Mouse (Mus musculus): ENCODE measurements at regions not wholly inside any gene's neighbourhood (a gene's known extent, or its start where the extent isn't known, plus 50 kb on each side); places are given as distances from the start of the nearest gene placed in this dataset.

DNA sequence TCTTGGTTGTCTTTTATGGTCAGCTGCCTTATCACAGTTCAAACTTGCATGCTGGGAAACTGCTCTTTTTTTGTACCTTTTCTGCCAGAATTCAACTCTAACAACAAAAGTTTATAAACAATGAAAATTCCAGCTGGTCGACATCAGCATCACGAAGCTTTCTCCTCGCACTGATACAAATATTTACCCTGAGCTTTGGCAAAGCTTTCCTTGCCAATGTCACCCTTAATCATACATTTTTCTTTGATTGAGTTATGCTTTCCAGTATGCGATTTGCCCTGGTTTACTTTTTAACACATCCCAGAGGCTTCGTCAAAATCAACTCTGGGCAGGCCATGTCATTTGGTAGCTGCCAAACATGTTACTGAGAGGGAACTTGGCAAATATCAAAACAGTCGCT, 1333.5 kb upstream of the Zeb2 start:
- H3K9me3 ChIP-seq (ENCODE audit: control insufficient read depth, low read length): no peaks in the 10 kb centered on the region
- H3K27ac ChIP-seq (ENCODE audit: low read depth): no peak overlapping the region
- H3K4me3 ChIP-seq (ENCODE audit: low read depth, low read length): no peak overlapping the region
- H3K9ac ChIP-seq (ENCODE audit: low read length): no peak overlapping the region
- no peaks in the 10 kb centered on the region for H3K27me3 ChIP-seq (replicated peaks; ENCODE audit: control insufficient read depth, insufficient read depth, low read length)
- no peak overlapping the region for H3K4me2 ChIP-seq (ENCODE audit: low read length)
- 32% methylated on average over 6 of the region's 6 CpGs for WGBS
- DNase-seq (ENCODE audit: low spot score) (no peak), ATAC-seq (replicated peaks; ENCODE audit: low FRiP score, low TSS enrichment, low read depth) (no peak)
- 0 out of 2 replicates have a peak, but pooled peaks cover 4% of the 10 kb centered on the region for H3K4me1 ChIP-seq (replicated peaks; ENCODE audit: control insufficient read depth, insufficient read depth, low read length)
- H3K36me3 ChIP-seq (ENCODE audit: control insufficient read depth, insufficient read depth, low read length): no peaks in the 10 kb centered on the region

DNA sequence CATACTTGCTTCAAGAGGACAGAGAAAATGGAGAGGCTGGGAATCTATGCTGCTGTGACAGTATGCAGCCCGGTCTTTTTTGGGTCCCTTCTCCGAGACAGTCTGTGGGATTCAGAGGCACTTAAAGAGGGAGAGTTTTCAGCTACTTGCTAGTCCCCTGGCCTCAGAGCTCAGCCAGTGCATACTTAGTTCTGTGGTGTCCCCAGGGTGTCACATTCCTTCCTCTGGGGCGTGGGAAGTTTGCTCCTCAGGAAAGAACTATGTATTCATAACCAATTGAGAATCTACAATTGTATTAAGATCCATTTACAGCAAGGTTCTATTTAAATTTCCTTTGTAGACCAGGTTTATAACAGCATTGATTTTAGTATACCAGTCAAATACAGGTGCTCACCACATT, 1328.1 kb upstream of the Zeb2 start:
- no peaks in the 10 kb centered on the region for H3K36me3 ChIP-seq (ENCODE audit: control insufficient read depth, insufficient read depth, low read length)
- 77% methylated on average over 3 of the region's 3 CpGs for WGBS
- ATAC-seq (replicated peaks; ENCODE audit: low FRiP score, low TSS enrichment, low read depth) (no peak), DNase-seq (ENCODE audit: low spot score) (no peak)
- H3K9ac ChIP-seq (ENCODE audit: low read length): no peak overlapping the region
- H3K4me2 ChIP-seq (ENCODE audit: low read length): no peak overlapping the region
- H3K4me3 ChIP-seq (ENCODE audit: low read depth, low read length): no peak overlapping the region
- no peaks in the 10 kb centered on the region for H3K27me3 ChIP-seq (replicated peaks; ENCODE audit: control insufficient read depth, insufficient read depth, low read length)
- H3K9me3 ChIP-seq (ENCODE audit: control insufficient read depth, low read length): no peaks in the 10 kb centered on the region
- no peak overlapping the region for H3K27ac ChIP-seq (ENCODE audit: low read depth)
- H3K4me1 ChIP-seq (replicated peaks; ENCODE audit: control insufficient read depth, insufficient read depth, low read length): peaks cover 6% of the 10 kb centered on the region; the same call in 1 of the 2 replicates

DNA sequence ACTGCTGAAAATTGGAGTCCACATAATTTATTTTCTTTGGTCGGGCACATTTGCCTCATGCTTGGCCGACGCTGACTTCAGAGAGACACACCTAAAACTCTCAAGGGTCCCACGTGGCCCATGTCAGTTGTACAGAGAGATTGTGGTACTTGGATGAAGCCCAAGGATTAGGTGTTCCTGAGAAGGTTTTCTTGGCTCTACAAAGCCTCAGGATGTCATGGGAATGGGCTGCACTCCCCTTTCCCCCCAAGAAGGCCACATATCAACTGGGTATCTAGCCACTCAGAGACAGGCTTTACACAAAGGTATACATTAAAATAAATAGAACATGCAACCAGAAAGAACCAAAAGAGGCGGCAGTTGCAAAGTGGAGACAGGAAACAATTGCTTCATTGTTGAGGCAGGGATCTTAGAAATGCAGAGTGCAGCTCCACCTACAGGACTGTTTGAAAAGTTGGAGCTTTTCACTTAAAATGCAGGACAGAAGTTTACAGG, 1326.5 kb upstream of the Zeb2 start:
- ATAC-seq (replicated peaks; ENCODE audit: low FRiP score, low TSS enrichment, low read depth) (peak; percentile 79), DNase-seq (ENCODE audit: low spot score) (peak; percentile 72)
- peak overlapping the region; percentile 34 for H3K4me2 ChIP-seq (ENCODE audit: low read length)
- no peak overlapping the region for H3K9ac ChIP-seq (ENCODE audit: low read length)
- H3K27ac ChIP-seq (ENCODE audit: low read depth): peak overlapping the region; percentile 76
- H3K4me3 ChIP-seq (ENCODE audit: low read depth, low read length): no peak overlapping the region
- H3K9me3 ChIP-seq (ENCODE audit: control insufficient read depth, low read length): no peaks in the 10 kb centered on the region
- H3K36me3 ChIP-seq (ENCODE audit: control insufficient read depth, insufficient read depth, low read length): no peaks in the 10 kb centered on the region
- no peaks in the 10 kb centered on the region for H3K27me3 ChIP-seq (replicated peaks; ENCODE audit: control insufficient read depth, insufficient read depth, low read length)
- peaks cover 6% of the 10 kb centered on the region; the same call in 1 of the 2 replicates for H3K4me1 ChIP-seq (replicated peaks; ENCODE audit: control insufficient read depth, insufficient read depth, low read length)
- 6% methylated on average over 5 of the region's 5 CpGs for WGBS

DNA sequence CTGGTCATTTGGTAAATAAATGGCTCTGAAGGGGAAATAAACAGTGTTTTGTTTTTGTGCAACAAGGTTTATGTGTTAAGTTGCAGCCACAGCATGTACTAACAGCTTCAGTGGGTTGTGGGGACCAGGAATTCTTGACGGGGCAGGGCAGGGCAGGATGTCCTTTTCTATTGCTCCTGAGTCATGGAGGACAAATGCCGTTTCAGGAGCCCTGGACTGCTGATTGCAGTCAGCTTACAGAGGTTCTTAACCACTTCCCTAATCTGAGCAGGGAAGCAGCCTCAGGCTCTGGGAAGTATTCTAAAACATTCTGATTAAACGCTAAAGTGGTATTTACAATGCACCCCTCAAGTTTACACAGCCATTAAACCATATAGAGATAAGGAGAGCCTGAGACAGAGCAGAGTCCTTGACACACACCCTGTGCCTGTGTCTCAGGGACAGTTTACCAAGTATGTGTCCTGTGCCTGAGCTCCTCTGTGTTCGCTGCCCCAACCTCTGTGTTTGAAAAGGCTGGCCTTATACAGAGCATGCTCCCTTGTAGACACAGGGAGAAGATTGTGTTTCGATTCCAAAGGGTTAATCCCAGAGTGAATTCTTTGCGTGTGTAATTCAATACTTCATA, 1326.0 kb upstream of the Zeb2 start:
- Histone ChIP-seq H3K4me2 (ENCODE audit: low read length) (peak overlapping the region; percentile 34), H3K36me3 (ENCODE audit: control insufficient read depth, insufficient read depth, low read length) (no peaks in the 10 kb centered on the region), H3K9me3 (ENCODE audit: control insufficient read depth, low read length) (no peaks in the 10 kb centered on the region), H3K9ac (ENCODE audit: low read length) (no peak overlapping the region), H3K4me1 (replicated peaks; ENCODE audit: control insufficient read depth, insufficient read depth, low read length) (peaks cover 6% of the 10 kb centered on the region; the same call in 1 of the 2 replicates), H3K4me3 (ENCODE audit: low read depth, low read length) (no peak overlapping the region), H3K27me3 (replicated peaks; ENCODE audit: control insufficient read depth, insufficient read depth, low read length) (no peaks in the 10 kb centered on the region), H3K27ac (ENCODE audit: low read depth) (peak overlapping the region; percentile 76)
- DNase-seq (ENCODE audit: low spot score) (peak; percentile 63), ATAC-seq (replicated peaks; ENCODE audit: low FRiP score, low TSS enrichment, low read depth) (peak; percentile 96)
- WGBS: 21% methylated on average over 6 of the region's 6 CpGs

DNA sequence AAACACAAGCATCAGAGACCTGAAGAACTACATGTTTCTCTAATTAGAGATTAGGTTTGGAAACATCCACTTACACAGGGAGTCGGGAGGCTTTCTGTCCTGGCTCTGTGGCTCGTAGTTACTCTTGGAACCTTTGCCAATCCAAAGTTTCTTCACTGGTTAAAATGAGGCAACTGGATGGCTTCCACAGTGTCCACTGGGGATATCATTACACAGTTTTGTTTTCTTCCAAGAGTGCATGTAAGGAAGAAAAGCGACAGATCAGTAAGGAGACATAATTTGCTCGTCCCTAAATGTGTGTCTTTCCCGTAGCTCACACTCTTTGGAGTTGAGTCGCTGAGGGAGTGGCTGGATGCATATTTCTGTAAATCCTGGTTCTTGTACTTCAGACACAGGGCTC, 1325.4 kb upstream of the Zeb2 start:
- Histone ChIP-seq H3K27me3 (replicated peaks; ENCODE audit: control insufficient read depth, insufficient read depth, low read length) (no peaks in the 10 kb centered on the region), H3K9ac (ENCODE audit: low read length) (no peak overlapping the region), H3K4me3 (ENCODE audit: low read depth, low read length) (no peak overlapping the region), H3K9me3 (ENCODE audit: control insufficient read depth, low read length) (no peaks in the 10 kb centered on the region), H3K36me3 (ENCODE audit: control insufficient read depth, insufficient read depth, low read length) (no peaks in the 10 kb centered on the region), H3K4me1 (replicated peaks; ENCODE audit: control insufficient read depth, insufficient read depth, low read length) (peaks cover 6% of the 10 kb centered on the region; the same call in 1 of the 2 replicates), H3K4me2 (ENCODE audit: low read length) (0 out of 2 replicates have a peak overlapping the region, but pooled peaks have one; percentile 6), H3K27ac (ENCODE audit: low read depth) (peak overlapping the region; percentile 76)
- ATAC-seq (replicated peaks; ENCODE audit: low FRiP score, low TSS enrichment, low read depth) (no peak), DNase-seq (ENCODE audit: low spot score) (no peak)
- 54% methylated on average over 6 of the region's 6 CpGs for whole genome bisulfite sequencing

DNA sequence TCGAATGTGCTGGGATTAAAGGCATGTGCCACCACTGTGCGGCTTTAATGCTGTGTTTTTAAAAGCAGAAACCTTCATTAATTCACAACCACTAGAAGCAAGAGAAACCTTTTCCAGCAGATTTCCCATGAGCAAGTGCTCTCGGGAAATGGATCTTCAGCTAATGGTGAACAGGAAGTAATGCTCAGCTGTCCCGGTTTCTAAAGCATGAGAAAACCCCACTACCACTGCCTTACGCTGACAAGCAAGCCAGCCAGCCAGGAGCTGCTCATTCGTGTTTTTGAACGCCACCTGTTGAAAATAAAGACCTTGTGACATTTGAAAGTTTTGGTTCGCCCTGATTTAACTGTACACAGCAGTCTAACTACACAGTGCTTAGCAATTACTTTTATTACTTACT, 1324.7 kb upstream of the Zeb2 start:
- H3K4me1 ChIP-seq (replicated peaks; ENCODE audit: control insufficient read depth, insufficient read depth, low read length): peaks cover 6% of the 10 kb centered on the region; the same call in 1 of the 2 replicates
- H3K36me3 ChIP-seq (ENCODE audit: control insufficient read depth, insufficient read depth, low read length): no peaks in the 10 kb centered on the region
- no peak for DNase-seq (ENCODE audit: low spot score)
- WGBS: 84% methylated on average over 8 of the region's 8 CpGs
- no peaks in the 10 kb centered on the region for H3K27me3 ChIP-seq (replicated peaks; ENCODE audit: control insufficient read depth, insufficient read depth, low read length)
- H3K4me3 ChIP-seq (ENCODE audit: low read depth, low read length): no peak overlapping the region
- no peaks in the 10 kb centered on the region for H3K9me3 ChIP-seq (ENCODE audit: control insufficient read depth, low read length)
- no peak overlapping the region for H3K4me2 ChIP-seq (ENCODE audit: low read length)
- ATAC-seq (replicated peaks; ENCODE audit: low FRiP score, low TSS enrichment, low read depth): no peak
- no peak overlapping the region for H3K27ac ChIP-seq (ENCODE audit: low read depth)
- H3K9ac ChIP-seq (ENCODE audit: low read length): no peak overlapping the region

DNA sequence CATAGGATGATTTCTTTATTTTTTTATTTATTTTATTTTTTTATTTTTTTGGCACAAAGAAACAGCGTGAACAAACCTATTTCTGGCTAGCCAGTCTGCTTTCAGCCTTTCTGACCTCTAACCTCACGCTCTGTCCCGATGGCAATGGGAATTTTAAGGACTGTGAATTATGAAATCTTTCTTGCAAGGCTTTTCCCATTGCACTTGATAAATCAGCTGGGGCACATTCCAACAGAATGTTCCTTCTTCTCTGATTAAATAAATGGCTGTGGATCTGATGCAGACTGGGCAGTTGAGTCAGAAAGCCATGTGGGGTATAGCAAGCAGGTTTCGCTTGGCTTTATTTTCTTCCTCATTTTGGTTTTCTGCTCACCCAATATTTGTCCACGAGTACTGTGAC, 1324.2 kb upstream of the Zeb2 start:
- Histone ChIP-seq H3K9me3 (ENCODE audit: control insufficient read depth, low read length) (no peaks in the 10 kb centered on the region), H3K4me2 (ENCODE audit: low read length) (no peak overlapping the region), H3K36me3 (ENCODE audit: control insufficient read depth, insufficient read depth, low read length) (no peaks in the 10 kb centered on the region), H3K27me3 (replicated peaks; ENCODE audit: control insufficient read depth, insufficient read depth, low read length) (no peaks in the 10 kb centered on the region), H3K9ac (ENCODE audit: low read length) (no peak overlapping the region), H3K4me1 (replicated peaks; ENCODE audit: control insufficient read depth, insufficient read depth, low read length) (peaks cover 6% of the 10 kb centered on the region; the same call in 1 of the 2 replicates), H3K4me3 (ENCODE audit: low read depth, low read length) (no peak overlapping the region), H3K27ac (ENCODE audit: low read depth) (no peak overlapping the region)
- DNase-seq (ENCODE audit: low spot score) (no peak), ATAC-seq (replicated peaks; ENCODE audit: low FRiP score, low TSS enrichment, low read depth) (no peak)
- 91% methylated on average over 5 of the region's 5 CpGs for WGBS

DNA sequence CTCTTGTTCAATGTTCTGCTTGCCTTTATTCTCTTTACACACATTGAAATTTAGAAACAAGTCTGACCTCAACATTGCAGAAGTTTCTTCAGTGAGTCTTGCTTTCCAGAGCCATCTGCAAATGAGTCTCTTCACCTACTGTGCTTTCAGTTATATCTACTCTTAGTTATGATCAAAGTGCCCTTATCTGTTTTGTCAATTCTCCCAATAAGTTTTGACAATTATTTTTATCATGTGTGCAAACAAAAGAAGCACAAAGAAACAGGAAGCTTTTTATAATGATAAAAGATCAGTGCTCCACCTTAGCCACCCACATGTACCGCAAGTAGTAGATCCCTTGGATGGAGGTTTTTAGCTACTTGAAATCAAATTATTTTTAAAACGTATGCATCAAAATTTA, 1322.8 kb upstream of the Zeb2 start:
- H3K4me3 ChIP-seq (ENCODE audit: low read depth, low read length): no peak overlapping the region
- H3K9me3 ChIP-seq (ENCODE audit: control insufficient read depth, low read length): no peaks in the 10 kb centered on the region
- H3K27ac ChIP-seq (ENCODE audit: low read depth): no peak overlapping the region
- no peak for ATAC-seq (replicated peaks; ENCODE audit: low FRiP score, low TSS enrichment, low read depth)
- no peaks in the 10 kb centered on the region for H3K27me3 ChIP-seq (replicated peaks; ENCODE audit: control insufficient read depth, insufficient read depth, low read length)
- H3K9ac ChIP-seq (ENCODE audit: low read length): no peak overlapping the region
- 94% methylated on average over 2 of the region's 2 CpGs for WGBS
- no peak for DNase-seq (ENCODE audit: low spot score)
- H3K36me3 ChIP-seq (ENCODE audit: control insufficient read depth, insufficient read depth, low read length): no peaks in the 10 kb centered on the region
- H3K4me1 ChIP-seq (replicated peaks; ENCODE audit: control insufficient read depth, insufficient read depth, low read length): peaks cover 6% of the 10 kb centered on the region; the same call in 1 of the 2 replicates
- no peak overlapping the region for H3K4me2 ChIP-seq (ENCODE audit: low read length)

DNA sequence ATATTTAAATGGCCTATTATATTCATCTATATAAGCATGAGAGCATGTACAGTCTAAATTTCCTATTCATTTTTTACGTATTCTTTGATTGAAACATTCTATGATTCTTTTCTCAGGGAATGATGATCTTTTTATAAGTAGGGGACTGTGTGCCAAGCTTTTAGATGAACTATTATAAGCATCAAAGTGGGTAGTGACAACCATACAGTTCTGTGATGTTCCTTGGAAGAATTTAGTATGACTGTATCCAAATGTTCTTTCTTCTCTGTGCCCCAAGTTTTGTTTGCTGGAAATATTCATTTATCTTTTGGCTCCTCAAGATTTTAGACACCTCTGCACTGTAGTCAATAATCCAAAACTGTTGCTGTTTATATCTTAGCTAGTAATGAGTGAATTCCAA, 1301.1 kb upstream of the Zeb2 start:
- no peak for DNase-seq (ENCODE audit: low spot score)
- Histone ChIP-seq H3K4me3 (ENCODE audit: low read depth, low read length) (no peak overlapping the region), H3K27ac (ENCODE audit: low read depth) (no peak overlapping the region), H3K9me3 (ENCODE audit: control insufficient read depth, low read length) (no peaks in the 10 kb centered on the region), H3K4me2 (ENCODE audit: low read length) (no peak overlapping the region), H3K9ac (ENCODE audit: low read length) (no peak overlapping the region), H3K4me1 (replicated peaks; ENCODE audit: control insufficient read depth, insufficient read depth, low read length) (no peaks in the 10 kb centered on the region), H3K27me3 (replicated peaks; ENCODE audit: control insufficient read depth, insufficient read depth, low read length) (no peaks in the 10 kb centered on the region), H3K36me3 (ENCODE audit: control insufficient read depth, insufficient read depth, low read length) (no peaks in the 10 kb centered on the region)
- no peak for ATAC-seq (replicated peaks; ENCODE audit: low FRiP score, low TSS enrichment, low read depth)
- WGBS: 88% methylated on average over 1 of the region's 1 CpGs

Measured in intestine, embryonic 14.5 days (tissue).